Comparison of ENCODE assay signal across 23 mouse cellular contexts in genomic region chr9:63609776-63610175, GRCm38 (mm10). TPM values are rescaled to one million over a fixed set of nuclear protein-coding genes. Genes with fewer than 3 reads are reported as not detected.
A peak's percentile ranks its signal among the peaks of the same experiment; 100 is the strongest.
DNase-seq lines count a peak whose midpoint lies in the region; ATAC-seq and TF ChIP-seq lines count a peak whose summit lies in the region.
"Had no signal": no experiment of that assay in that cellular context is flagged by ENCODE, and none has a peak within 500 bp of the region (broad histone marks: within the 10 kb centered on the region; RNA-seq: fewer than 3 reads in every experiment).

No protein-coding gene starts in this region.

- H3K4me1 ChIP-seq in embryonic facial prominence, embryonic 13.5 days, result peaks cover 60% of the 10 kb centered on the region
- H3K4me1 ChIP-seq in embryonic facial prominence, embryonic 10.5 days, result peaks cover 71% of the 10 kb centered on the region
- peaks cover 34% of the 10 kb centered on the region for H3K4me1 ChIP-seq in kidney, postnatal 0 days (replicated peaks; ENCODE audit: insufficient read depth, low read length)
- H3K4me1 ChIP-seq in limb, embryonic 13.5 days, result peaks cover 65% of the 10 kb centered on the region

- H3K27me3 ChIP-seq in embryonic facial prominence, embryonic 13.5 days, result no peaks in the 10 kb centered on the region
- H3K27me3 ChIP-seq in embryonic facial prominence, embryonic 10.5 days (replicated peaks; ENCODE audit: low read depth, poor library complexity, severe bottlenecking), result no peaks in the 10 kb centered on the region
- H3K27me3 ChIP-seq in kidney, postnatal 0 days (ENCODE audit: insufficient read depth, low read length), result no peaks in the 10 kb centered on the region
- H3K27me3 ChIP-seq in limb, embryonic 13.5 days, result no peaks in the 10 kb centered on the region
- H3K27me3 ChIP-seq: heart, embryonic 13.5 days; liver, embryonic 13.5 days; neural tube, embryonic 15.5 days had no signal

- no peak for DNase-seq in embryonic facial prominence, embryonic 10.5 days (ENCODE audit: low spot score)
- DNase-seq in kidney, postnatal 0 days (ENCODE audit: low spot score), result no peak
- DNase-seq in kidney, postnatal 10 days, result no peak
- DNase-seq in 3T3-L1 (ENCODE audit: low read depth, low spot score), result peak; percentile 20
- DNase-seq: adrenal gland, postnatal 14 days; cerebellum, adult 8-10 months; forebrain, postnatal 0 days; heart, adult 2 months; heart, postnatal 14 days; layer of hippocampus, postnatal 36 days; liver, embryonic 13.5 days; lung, embryonic 14.5 days; right cerebral cortex, adult 18-20 months; right cerebral cortex, postnatal 4 days; thymus, postnatal 14 days had no signal

- H3K9me3 ChIP-seq in embryonic facial prominence, embryonic 13.5 days, result no peaks in the 10 kb centered on the region
- no peaks in the 10 kb centered on the region for H3K9me3 ChIP-seq in embryonic facial prominence, embryonic 10.5 days
- no peaks in the 10 kb centered on the region for H3K9me3 ChIP-seq in kidney, postnatal 0 days (replicated peaks; ENCODE audit: low read length)
- H3K9me3 ChIP-seq in limb, embryonic 13.5 days, result no peaks in the 10 kb centered on the region
- H3K9me3 ChIP-seq: heart, embryonic 13.5 days; liver, embryonic 13.5 days; midbrain, embryonic 10.5 days; neural tube, embryonic 15.5 days had no signal

- H3K36me3 ChIP-seq in embryonic facial prominence, embryonic 13.5 days, result no peaks in the 10 kb centered on the region
- no peaks in the 10 kb centered on the region for H3K36me3 ChIP-seq in embryonic facial prominence, embryonic 10.5 days (replicated peaks)
- H3K36me3 ChIP-seq in kidney, postnatal 0 days (ENCODE audit: insufficient read depth, low read length), result no peaks in the 10 kb centered on the region
- H3K36me3 ChIP-seq in limb, embryonic 13.5 days, result no peaks in the 10 kb centered on the region
- H3K36me3 ChIP-seq: heart, embryonic 13.5 days; neural tube, embryonic 15.5 days had no signal

- 96% methylated on average over 2 of the region's 2 CpGs for WGBS in embryonic facial prominence, embryonic 13.5 days
- 95% methylated on average over 2 of the region's 2 CpGs for WGBS in embryonic facial prominence, embryonic 10.5 days
- 75% methylated on average over 2 of the region's 2 CpGs for WGBS in kidney, postnatal 0 days
- WGBS in limb, embryonic 13.5 days, result 96% methylated on average over 2 of the region's 2 CpGs

- peak overlapping the region; percentile 11; the same call in 1 of the 2 replicates for H3K27ac ChIP-seq in embryonic facial prominence, embryonic 13.5 days
- H3K27ac ChIP-seq in embryonic facial prominence, embryonic 10.5 days (replicated peaks), result no peak overlapping the region
- peak overlapping the region; percentile 75; the same call in 1 of the 2 replicates for H3K27ac ChIP-seq in kidney, postnatal 0 days
- H3K27ac ChIP-seq in limb, embryonic 13.5 days, result peak overlapping the region; percentile 87; the same call in 1 of the 2 replicates
- H3K27ac ChIP-seq: heart, adult 2 months; hindbrain, postnatal 0 days; midbrain, embryonic 10.5 days had no signal

- no peak for TF ChIP-seq CTCF in kidney, postnatal 0 days (IDR thresholded peaks at IDR 0.05; ENCODE audit: low read depth)

- H3K9ac ChIP-seq in embryonic facial prominence, embryonic 13.5 days, result no peak overlapping the region
- no peak overlapping the region for H3K9ac ChIP-seq in kidney, postnatal 0 days (ENCODE audit: low read depth, low read length)
- H3K9ac ChIP-seq in limb, embryonic 13.5 days, result no peak overlapping the region
- H3K9ac ChIP-seq: forebrain, postnatal 0 days; heart, embryonic 13.5 days; liver, embryonic 13.5 days; lung, embryonic 14.5 days; neural tube, embryonic 15.5 days had no signal

- H3K4me2 ChIP-seq in embryonic facial prominence, embryonic 13.5 days, result no peak overlapping the region
- H3K4me2 ChIP-seq in kidney, postnatal 0 days (ENCODE audit: low read length), result no peak overlapping the region
- H3K4me2 ChIP-seq in limb, embryonic 13.5 days (replicated peaks), result no peak overlapping the region
- H3K4me2 ChIP-seq: heart, embryonic 13.5 days; liver, embryonic 13.5 days; lung, embryonic 14.5 days; neural tube, embryonic 15.5 days had no signal

- no peak overlapping the region for H3K4me3 ChIP-seq in embryonic facial prominence, embryonic 13.5 days
- no peak overlapping the region for H3K4me3 ChIP-seq in embryonic facial prominence, embryonic 10.5 days
- no peak overlapping the region for H3K4me3 ChIP-seq in kidney, postnatal 0 days (replicated peaks; ENCODE audit: low read depth, low read length)
- no peak overlapping the region for H3K4me3 ChIP-seq in limb, embryonic 13.5 days
- H3K4me3 ChIP-seq: heart, adult 2 months; heart, embryonic 13.5 days; liver, embryonic 13.5 days; midbrain, embryonic 10.5 days; neural tube, embryonic 15.5 days had no signal

- no peak for ATAC-seq in embryonic facial prominence, embryonic 13.5 days (ENCODE audit: insufficient number of reproducible peaks, insufficient read depth, low FRiP score, low TSS enrichment, low read depth)
- no peak for ATAC-seq in kidney, postnatal 0 days (replicated peaks; ENCODE audit: low FRiP score, low read depth)
- no peak for ATAC-seq in limb, embryonic 13.5 days (ENCODE audit: low FRiP score, low read depth)
- ATAC-seq in inflammation-experienced regulatory T-cells, adult 6 months, result no peak
- ATAC-seq: forebrain, postnatal 0 days; hindbrain, postnatal 0 days had no signal

RNA-seq across cellular contexts. Expression of gene Aagab, which starts 7.3 kb away (rescaled TPM):
- 28.0 and 28.9 TPM in 2 replicates for polyA plus RNA-seq in embryonic facial prominence, embryonic 13.5 days (2015; fragmentation: Nextera tagmentation; extraction: Ambion mirVana)
- polyA plus RNA-seq in embryonic facial prominence, embryonic 10.5 days (2016; fragmentation: Nextera tagmentation; extraction: Ambion mirVana), result 37.4 and 38.4 TPM in 2 replicates
- 29.0 and 32.2 TPM in 2 replicates for polyA plus RNA-seq in kidney, postnatal 0 days (2015; fragmentation: Nextera tagmentation; extraction: Ambion mirVana)
- polyA plus RNA-seq in limb, embryonic 13.5 days (2015; fragmentation: Nextera tagmentation; extraction: Ambion mirVana), result 21.7 and 26.2 TPM in 2 replicates
- 10 to 100 TPM; 31.0 to 49.0 (median 47.8) TPM for polyA plus RNA-seq in inflammation-experienced regulatory T-cells, adult 6 months (2017; shearing (Covaris generic))

RNA-seq across cellular contexts. Expression of gene Iqch, which starts 7.5 kb away (rescaled TPM):
- 0.10 TPM in 1 of 2 replicates, not detected in the other for polyA plus RNA-seq in embryonic facial prominence, embryonic 13.5 days (2015; fragmentation: Nextera tagmentation; extraction: Ambion mirVana)
- 0.09 TPM in 1 of 2 replicates, not detected in the other for polyA plus RNA-seq in embryonic facial prominence, embryonic 10.5 days (2016; fragmentation: Nextera tagmentation; extraction: Ambion mirVana)
- 0.08 and 0.11 TPM in 2 replicates for polyA plus RNA-seq in kidney, postnatal 0 days (2015; fragmentation: Nextera tagmentation; extraction: Ambion mirVana)
- 0.15 and 0.20 TPM in 2 replicates for polyA plus RNA-seq in limb, embryonic 13.5 days (2015; fragmentation: Nextera tagmentation; extraction: Ambion mirVana)
- not detected for polyA plus RNA-seq in inflammation-experienced regulatory T-cells, adult 6 months (2017; shearing (Covaris generic))
- polyA plus RNA-seq: heart, embryonic 13.5 days; kidney, embryonic 16.5 days; liver, embryonic 13.5 days had no signal
